Mouse (Mus musculus): Measurements from ENCODE around the gene Acaca. TPM values are rescaled to one million over a fixed set of nuclear protein-coding genes. Genes with fewer than 3 reads are reported as not detected.

Acaca gene
- polyA plus RNA-seq, 1 experiment from 2014 or later = 31.4 TPM

DNA sequence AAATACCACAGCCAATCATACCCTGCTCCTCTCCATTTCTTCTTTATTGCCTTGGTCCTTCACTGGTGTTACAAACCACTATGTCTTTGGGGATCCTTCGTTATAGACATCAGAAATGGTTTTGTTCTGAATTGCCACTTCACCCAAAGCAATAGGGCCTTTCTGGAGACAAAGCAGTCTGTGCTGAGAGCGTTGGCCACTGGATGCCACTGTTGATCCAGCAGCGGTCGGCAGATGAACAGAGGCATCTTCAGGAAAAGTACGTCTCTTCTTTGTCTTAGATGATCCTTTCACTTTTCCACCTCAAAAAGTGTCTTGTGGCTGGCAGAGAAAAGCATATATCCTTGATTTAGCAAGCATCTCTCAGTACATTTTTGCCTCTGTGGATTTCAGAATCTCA, 151.8 kb downstream of the Acaca start:
- Histone ChIP-seq H3K27me3 (ENCODE audit: control insufficient read depth, insufficient read depth, low read depth, low read length) (no peaks in the 10 kb centered on the region), H3K9me3 (replicated peaks; ENCODE audit: control insufficient read depth, low read length, poor library complexity, severe bottlenecking) (no peaks in the 10 kb centered on the region), H3K4me1 (ENCODE audit: control insufficient read depth, insufficient read depth, low read length) (peaks cover 15% of the 10 kb centered on the region), H3K4me3 (ENCODE audit: low read depth, low read length) (no peak overlapping the region), H3K36me3 (ENCODE audit: control insufficient read depth, insufficient read depth, low read length) (0 out of 2 replicates have a peak, but pooled peaks cover 2% of the 10 kb centered on the region), H3K4me2 (ENCODE audit: low read length) (no peak overlapping the region), H3K27ac (ENCODE audit: low read length) (peak overlapping the region; percentile 69), H3K9ac (ENCODE audit: low read depth, low read length) (no peak overlapping the region)
- WGBS = 22% methylated on average over 5 of the region's 5 CpGs
- ATAC-seq = no peak

- H3K4me2 ChIP-seq (ENCODE audit: low read length) = no peak overlapping the region
- no peaks in the 10 kb centered on the region for H3K27me3 ChIP-seq (ENCODE audit: control insufficient read depth, insufficient read depth, low read depth, low read length)
- peaks cover 14% of the 10 kb centered on the region for H3K4me1 ChIP-seq (ENCODE audit: control insufficient read depth, insufficient read depth, low read length)
- no peaks in the 10 kb centered on the region for H3K9me3 ChIP-seq (replicated peaks; ENCODE audit: control insufficient read depth, low read length, poor library complexity, severe bottlenecking)
- no peak overlapping the region; the same call in 1 of the 2 replicates for H3K9ac ChIP-seq (ENCODE audit: low read depth, low read length)
- H3K36me3 ChIP-seq (ENCODE audit: control insufficient read depth, insufficient read depth, low read length) = 0 out of 2 replicates have a peak, but pooled peaks cover 2% of the 10 kb centered on the region
- H3K27ac ChIP-seq (ENCODE audit: low read length) = peak overlapping the region; percentile 72
- WGBS = 37% methylated on average over 7 of the region's 7 CpGs
- H3K4me3 ChIP-seq (ENCODE audit: low read depth, low read length) = no peak overlapping the region
- ATAC-seq = no peak
Observed at GRCm38 (mm10) chr11:84282944-84283703, 153.7 kb downstream of the Acaca start.

DNA sequence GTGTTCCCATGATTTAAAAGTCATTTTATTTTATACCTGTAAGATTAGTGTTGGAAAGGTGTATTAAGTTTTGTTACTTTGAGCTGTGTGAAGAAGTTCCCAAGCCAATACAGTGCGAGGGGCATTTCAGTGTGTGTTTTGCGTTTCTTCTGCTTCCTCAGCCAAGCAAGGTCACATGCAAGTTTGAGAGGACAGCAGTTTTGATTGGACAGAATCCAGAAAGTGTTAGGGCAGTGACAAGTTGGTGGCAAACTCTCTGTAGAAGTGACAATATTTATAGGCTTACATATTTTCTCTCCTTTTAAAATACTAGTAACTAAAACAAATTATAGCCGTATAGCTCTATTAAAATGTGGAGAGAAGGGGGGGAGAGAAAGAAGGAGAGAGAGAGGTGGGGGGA, 161.3 kb downstream of the Acaca start:
- WGBS = 81% methylated on average over 3 of the region's 3 CpGs
- H3K4me2 ChIP-seq (ENCODE audit: low read length) = no peak overlapping the region
- H3K27me3 ChIP-seq (ENCODE audit: control insufficient read depth, insufficient read depth, low read depth, low read length) = no peaks in the 10 kb centered on the region
- H3K9ac ChIP-seq (ENCODE audit: low read depth, low read length) = no peak overlapping the region
- no peak for ATAC-seq
- H3K4me1 ChIP-seq (ENCODE audit: control insufficient read depth, insufficient read depth, low read length) = 0 out of 2 replicates have a peak, but pooled peaks cover 3% of the 10 kb centered on the region
- no peak overlapping the region for H3K4me3 ChIP-seq (ENCODE audit: low read depth, low read length)
- no peak overlapping the region for H3K27ac ChIP-seq (ENCODE audit: low read length)
- H3K9me3 ChIP-seq (replicated peaks; ENCODE audit: control insufficient read depth, low read length, poor library complexity, severe bottlenecking) = no peaks in the 10 kb centered on the region
- peaks cover 3% of the 10 kb centered on the region; the same call in 1 of the 2 replicates for H3K36me3 ChIP-seq (ENCODE audit: control insufficient read depth, insufficient read depth, low read length)

DNA sequence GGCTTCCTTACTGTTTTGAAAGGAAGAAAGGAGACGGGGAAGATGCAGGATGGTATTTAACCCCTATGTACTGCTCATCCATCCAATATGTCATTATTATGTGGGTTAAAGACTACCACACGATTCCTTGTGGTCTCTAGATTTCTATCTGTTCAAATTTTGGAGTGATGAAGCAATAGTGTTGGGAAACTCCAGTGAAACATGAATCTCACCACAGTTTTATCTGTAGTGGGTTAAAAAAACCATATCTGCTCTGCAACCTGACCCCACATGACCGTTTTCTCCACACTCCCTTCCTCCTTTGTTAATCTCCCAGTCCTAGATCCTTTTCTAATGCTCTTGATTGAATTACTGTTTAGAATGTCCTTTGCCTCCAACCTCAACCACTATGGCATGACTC, 163.1 kb downstream of the Acaca start:
- H3K4me1 ChIP-seq (ENCODE audit: control insufficient read depth, insufficient read depth, low read length) = no peaks in the 10 kb centered on the region
- 79% methylated on average over 3 of the region's 3 CpGs for WGBS

GRCm38 (mm10) chr11:84293288-84293687, 163.8 kb downstream of the Acaca start:
- H3K27me3 ChIP-seq (ENCODE audit: control insufficient read depth, insufficient read depth, low read depth, low read length) = no peaks in the 10 kb centered on the region
- 43% methylated on average over 3 of the region's 3 CpGs for WGBS
- no peak for ATAC-seq

More for the DNA sequence above, 163.1 kb downstream of the Acaca start:
- no peak for ATAC-seq
- Histone ChIP-seq H3K27me3 (ENCODE audit: control insufficient read depth, insufficient read depth, low read depth, low read length) (no peaks in the 10 kb centered on the region), H3K9ac (ENCODE audit: low read depth, low read length) (no peak overlapping the region), H3K9me3 (replicated peaks; ENCODE audit: control insufficient read depth, low read length, poor library complexity, severe bottlenecking) (no peaks in the 10 kb centered on the region), H3K4me3 (ENCODE audit: low read depth, low read length) (no peak overlapping the region), H3K4me2 (ENCODE audit: low read length) (no peak overlapping the region), H3K27ac (ENCODE audit: low read length) (no peak overlapping the region), H3K36me3 (ENCODE audit: control insufficient read depth, insufficient read depth, low read length) (peaks cover 3% of the 10 kb centered on the region; the same call in 1 of the 2 replicates)

DNA sequence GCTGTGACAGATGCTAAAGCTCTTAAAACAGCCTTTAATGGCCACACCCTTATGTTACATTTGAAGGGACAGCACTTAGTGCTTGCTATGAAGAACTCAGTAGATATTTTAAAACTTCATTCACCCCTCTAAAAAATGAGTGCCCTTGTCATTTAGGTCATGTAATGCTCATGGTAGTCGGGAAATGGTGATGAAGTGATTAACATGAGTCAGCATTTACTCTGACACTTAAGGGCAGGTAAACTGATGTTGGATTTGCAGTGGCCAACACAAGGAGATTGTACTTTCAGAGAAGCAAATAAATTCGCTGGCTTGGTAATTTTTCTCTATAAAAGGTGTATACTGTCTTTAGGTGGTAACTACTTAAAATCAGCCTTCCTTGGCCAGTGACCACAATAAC, 166.9 kb downstream of the Acaca start:
- no peak overlapping the region for H3K9ac ChIP-seq (ENCODE audit: low read depth, low read length)
- H3K4me1 ChIP-seq (ENCODE audit: control insufficient read depth, insufficient read depth, low read length) = no peaks in the 10 kb centered on the region
- no peaks in the 10 kb centered on the region for H3K9me3 ChIP-seq (replicated peaks; ENCODE audit: control insufficient read depth, low read length, poor library complexity, severe bottlenecking)
- ATAC-seq = no peak
- H3K27ac ChIP-seq (ENCODE audit: low read length) = no peak overlapping the region
- peaks cover 3% of the 10 kb centered on the region; the same call in 1 of the 2 replicates for H3K36me3 ChIP-seq (ENCODE audit: control insufficient read depth, insufficient read depth, low read length)
- no peak overlapping the region for H3K4me3 ChIP-seq (ENCODE audit: low read depth, low read length)
- WGBS = 96% methylated on average over 2 of the region's 2 CpGs
- no peaks in the 10 kb centered on the region for H3K27me3 ChIP-seq (ENCODE audit: control insufficient read depth, insufficient read depth, low read depth, low read length)
- H3K4me2 ChIP-seq (ENCODE audit: low read length) = no peak overlapping the region

More at GRCm38 (mm10) chr11:84293288-84293687, 163.8 kb downstream of the Acaca start:
- H3K4me2 ChIP-seq (ENCODE audit: low read length) = no peak overlapping the region
- H3K9me3 ChIP-seq (replicated peaks; ENCODE audit: control insufficient read depth, low read length, poor library complexity, severe bottlenecking) = no peaks in the 10 kb centered on the region
- peaks cover 3% of the 10 kb centered on the region; the same call in 1 of the 2 replicates for H3K36me3 ChIP-seq (ENCODE audit: control insufficient read depth, insufficient read depth, low read length)
- no peaks in the 10 kb centered on the region for H3K4me1 ChIP-seq (ENCODE audit: control insufficient read depth, insufficient read depth, low read length)
- H3K27ac ChIP-seq (ENCODE audit: low read length) = no peak overlapping the region
- H3K4me3 ChIP-seq (ENCODE audit: low read depth, low read length) = no peak overlapping the region
- H3K9ac ChIP-seq (ENCODE audit: low read depth, low read length) = no peak overlapping the region

DNA sequence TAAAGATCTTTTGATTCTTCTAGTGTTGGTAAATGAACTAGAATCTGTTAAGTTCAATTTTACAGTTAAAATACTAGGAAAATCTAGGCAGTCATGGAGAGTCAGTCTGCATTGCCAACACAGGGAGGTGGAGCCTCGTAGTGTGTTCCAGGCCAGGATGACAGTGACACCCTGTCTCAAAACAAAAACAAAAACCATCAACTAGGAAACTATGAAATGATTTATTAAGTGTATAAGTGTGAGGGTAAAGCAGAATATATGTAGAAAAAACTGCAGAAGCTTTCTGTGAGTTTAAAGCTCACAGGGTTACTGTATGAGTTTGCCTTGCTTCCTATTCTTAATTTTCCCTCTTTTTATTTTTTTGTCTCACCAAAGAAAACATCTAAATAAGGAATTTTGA, 176.0 kb downstream of the Acaca start:
- ATAC-seq = no peak
- H3K9me3 ChIP-seq (replicated peaks; ENCODE audit: control insufficient read depth, low read length, poor library complexity, severe bottlenecking) = no peaks in the 10 kb centered on the region
- no peak overlapping the region for H3K4me3 ChIP-seq (ENCODE audit: low read depth, low read length)
- no peak overlapping the region for H3K27ac ChIP-seq (ENCODE audit: low read length)
- WGBS = 88% methylated on average over 1 of the region's 1 CpGs
- no peak overlapping the region for H3K9ac ChIP-seq (ENCODE audit: low read depth, low read length)
- no peaks in the 10 kb centered on the region for H3K27me3 ChIP-seq (ENCODE audit: control insufficient read depth, insufficient read depth, low read depth, low read length)
- no peaks in the 10 kb centered on the region for H3K4me1 ChIP-seq (ENCODE audit: control insufficient read depth, insufficient read depth, low read length)
- H3K36me3 ChIP-seq (ENCODE audit: control insufficient read depth, insufficient read depth, low read length) = peaks cover 8% of the 10 kb centered on the region; the same call in 1 of the 2 replicates
- H3K4me2 ChIP-seq (ENCODE audit: low read length) = no peak overlapping the region

DNA sequence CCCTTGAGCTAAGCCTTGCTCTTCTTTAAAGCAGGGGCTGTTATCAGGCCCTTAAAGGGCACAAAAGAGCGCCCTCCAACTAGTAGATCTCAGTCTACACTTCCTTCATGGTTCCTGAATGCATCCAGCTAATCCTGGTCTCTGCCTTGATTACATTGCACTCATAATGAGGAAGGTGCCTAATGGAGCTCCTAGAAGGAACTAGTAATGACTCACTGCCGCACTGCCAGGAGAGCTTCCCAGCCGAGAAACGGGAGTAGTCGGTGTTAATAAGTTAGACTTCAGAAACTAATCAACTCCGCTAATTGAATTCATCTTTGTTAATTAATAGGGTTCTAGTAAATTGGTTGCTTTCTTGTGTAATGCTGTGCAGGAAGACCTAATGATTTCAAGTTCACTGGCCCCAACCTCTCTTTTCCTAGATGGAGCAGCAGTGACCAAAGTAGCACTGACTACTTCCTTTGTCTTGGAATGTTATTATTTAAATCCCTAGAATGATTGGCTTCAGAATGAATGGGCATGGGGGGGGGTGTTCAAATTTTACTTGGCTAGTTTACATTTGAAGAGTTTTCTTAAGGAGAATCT, 176.8 kb downstream of the Acaca start:
- Histone ChIP-seq H3K9me3 (replicated peaks; ENCODE audit: control insufficient read depth, low read length, poor library complexity, severe bottlenecking) (no peaks in the 10 kb centered on the region), H3K4me3 (ENCODE audit: low read depth, low read length) (no peak overlapping the region), H3K4me2 (ENCODE audit: low read length) (no peak overlapping the region), H3K4me1 (ENCODE audit: control insufficient read depth, insufficient read depth, low read length) (no peaks in the 10 kb centered on the region), H3K27me3 (ENCODE audit: control insufficient read depth, insufficient read depth, low read depth, low read length) (no peaks in the 10 kb centered on the region), H3K27ac (ENCODE audit: low read length) (no peak overlapping the region), H3K36me3 (ENCODE audit: control insufficient read depth, insufficient read depth, low read length) (peaks cover 8% of the 10 kb centered on the region; the same call in 1 of the 2 replicates), H3K9ac (ENCODE audit: low read depth, low read length) (no peak overlapping the region)
- no peak for ATAC-seq
- 81% methylated on average over 6 of the region's 6 CpGs for WGBS

Measured in midbrain, embryonic 16.5 days (tissue).